Mouse (Mus musculus): Measurements from ENCODE around the gene Gimap5. TPM values are rescaled to one million over a fixed set of nuclear protein-coding genes. Genes with fewer than 3 reads are reported as not detected.

Gene Gimap5
- total RNA-seq (2017) = 91.7 to 178 TPM (median 113 TPM) in 3 replicates

DNA sequence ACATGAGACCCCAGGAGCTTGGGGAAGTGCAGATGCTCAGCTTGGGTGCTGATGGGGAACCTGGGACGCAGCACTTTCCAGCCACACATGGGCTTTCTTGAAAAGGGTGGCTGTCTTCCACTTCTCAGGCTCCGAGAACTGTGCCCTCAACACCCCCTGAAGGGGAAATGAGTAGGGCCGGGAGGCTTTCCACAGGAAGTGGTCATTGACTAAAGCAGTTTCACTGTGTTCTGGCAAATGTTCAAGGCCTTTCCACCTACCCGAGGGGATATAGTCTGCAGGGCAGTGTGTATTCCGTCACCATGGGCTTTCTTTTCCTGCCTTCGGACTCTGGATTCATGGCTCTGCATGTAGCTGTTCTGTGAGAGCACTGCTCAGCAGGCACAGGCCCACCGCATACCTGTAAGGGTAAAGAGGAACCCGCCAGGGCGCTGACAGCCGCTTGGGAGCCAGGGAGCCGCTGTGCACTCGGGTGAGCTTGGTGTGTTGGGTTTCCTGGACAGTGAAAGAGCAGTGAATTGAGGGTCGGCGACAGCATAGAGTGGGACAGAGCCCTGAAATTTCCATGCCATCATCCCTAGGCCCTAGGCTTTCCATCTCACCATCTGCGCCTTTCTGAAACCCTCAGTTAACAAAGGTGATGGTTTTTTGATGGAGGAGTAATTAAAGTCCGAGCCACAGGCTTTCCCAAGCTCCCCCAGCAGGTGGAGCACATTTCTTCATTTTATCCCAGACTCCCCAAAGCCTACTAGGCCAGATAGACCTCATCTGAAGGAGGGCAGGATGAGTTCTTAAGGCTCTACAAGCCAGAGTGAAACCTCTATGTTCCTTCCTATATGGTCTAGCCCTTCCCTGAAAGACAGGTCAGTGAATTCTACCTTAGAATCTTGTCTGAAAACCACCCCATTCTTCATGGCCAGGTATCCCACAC lies at the start of gene Gimap5:
Gimap5 (plus strand) TSS at position 239 of the 931 bp plus-strand sequence.
- ATAC-seq (replicated peaks; ENCODE audit: insufficient number of reproducible peaks, low FRiP score, low TSS enrichment, poor library complexity, severe bottlenecking) = peak; percentile 46

DNA sequence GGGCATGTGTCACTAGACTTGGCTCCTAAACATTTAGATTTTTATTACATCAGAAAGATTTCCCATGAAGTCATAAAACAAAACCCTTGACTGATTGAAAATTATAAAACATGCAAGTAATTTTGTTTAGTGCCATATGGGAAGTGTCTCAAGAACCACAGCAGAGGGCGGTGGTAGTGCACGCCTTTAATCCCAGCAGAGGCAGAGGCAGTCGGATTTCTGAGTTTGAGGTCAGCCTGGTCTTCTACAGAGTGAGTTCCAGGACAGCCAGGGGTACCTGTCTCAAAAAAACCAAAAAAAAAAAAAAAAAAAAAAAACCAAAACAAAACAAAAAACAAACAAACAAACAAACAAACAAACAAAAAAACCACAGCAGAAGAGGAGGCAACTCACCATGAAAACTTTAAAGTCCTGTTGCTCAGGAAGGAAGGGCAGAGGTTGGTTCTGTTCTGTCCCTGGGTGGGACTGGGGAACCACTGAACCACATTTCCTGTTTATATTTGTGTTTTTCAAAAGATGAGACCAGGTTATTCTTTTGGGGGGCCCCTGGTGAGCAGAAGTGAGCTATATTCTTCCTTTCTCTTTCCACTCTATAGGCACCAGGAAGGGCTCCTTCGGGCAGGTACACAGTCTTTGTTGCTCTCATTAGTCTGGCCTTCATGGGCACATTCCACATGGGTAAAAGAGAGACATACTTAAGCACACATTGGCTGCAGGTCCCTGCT lies 49.0 kb upstream of the Gimap5 start:
- no peak for ATAC-seq (replicated peaks; ENCODE audit: insufficient number of reproducible peaks, low FRiP score, low TSS enrichment, poor library complexity, severe bottlenecking)

DNA sequence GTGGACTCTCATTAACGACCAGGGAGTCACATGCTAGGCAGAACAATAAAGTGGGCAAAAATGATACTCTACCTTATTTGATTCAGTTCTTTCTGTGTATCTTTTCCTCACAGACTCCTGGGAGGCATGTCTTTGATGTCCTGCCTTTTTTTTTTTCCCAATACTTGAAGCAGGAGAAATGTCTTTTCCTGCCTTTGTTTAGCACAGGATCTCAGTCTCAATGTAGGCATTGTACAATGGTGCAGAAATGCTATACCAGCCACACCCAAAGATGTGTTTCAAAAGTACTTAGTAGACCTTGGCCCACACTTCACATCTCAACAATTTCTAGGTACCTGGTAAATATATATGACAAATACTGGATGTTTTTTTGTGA lies 48.5 kb upstream of the Gimap5 start:
- no peak for ATAC-seq (replicated peaks; ENCODE audit: insufficient number of reproducible peaks, low FRiP score, low TSS enrichment, poor library complexity, severe bottlenecking)

DNA sequence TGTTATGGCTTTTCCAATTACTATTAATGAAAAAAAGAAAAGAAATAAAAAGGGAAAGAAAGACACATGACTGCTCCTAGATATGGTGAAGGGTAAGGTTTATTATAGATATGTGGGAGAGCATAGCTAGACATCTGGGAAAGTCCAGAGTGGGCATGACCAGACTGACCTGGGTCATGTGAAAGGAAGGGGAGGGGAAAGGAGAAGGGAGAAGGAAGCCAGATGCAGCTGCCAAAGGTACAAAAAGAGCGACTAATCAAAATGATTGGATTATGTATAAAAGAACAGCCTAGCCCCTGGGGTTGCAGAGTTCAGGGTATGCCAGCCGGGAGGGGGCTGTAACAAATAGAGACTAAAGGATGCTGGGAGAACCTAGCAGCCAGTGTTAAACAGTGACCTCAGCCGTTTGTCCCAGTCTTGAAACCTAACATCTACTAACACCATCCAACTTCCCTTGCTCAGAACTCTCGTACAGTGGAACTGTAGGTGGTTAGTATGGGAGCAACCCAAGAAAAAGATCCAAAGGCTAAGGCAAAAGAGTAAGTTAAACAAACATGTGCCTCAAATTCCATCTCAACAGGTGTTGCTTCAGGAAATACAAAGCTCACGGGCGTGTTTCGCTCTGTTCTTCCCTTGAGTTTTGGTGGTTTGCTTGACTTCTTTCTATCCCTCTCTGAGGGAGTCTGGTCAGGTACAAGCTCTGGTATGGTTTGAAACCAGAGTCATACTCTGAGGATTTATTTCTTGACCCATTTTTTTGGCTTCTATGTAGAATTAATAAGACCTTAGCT lies 47.7 kb upstream of the Gimap5 start:
- no peak for ATAC-seq (replicated peaks; ENCODE audit: insufficient number of reproducible peaks, low FRiP score, low TSS enrichment, poor library complexity, severe bottlenecking)

DNA sequence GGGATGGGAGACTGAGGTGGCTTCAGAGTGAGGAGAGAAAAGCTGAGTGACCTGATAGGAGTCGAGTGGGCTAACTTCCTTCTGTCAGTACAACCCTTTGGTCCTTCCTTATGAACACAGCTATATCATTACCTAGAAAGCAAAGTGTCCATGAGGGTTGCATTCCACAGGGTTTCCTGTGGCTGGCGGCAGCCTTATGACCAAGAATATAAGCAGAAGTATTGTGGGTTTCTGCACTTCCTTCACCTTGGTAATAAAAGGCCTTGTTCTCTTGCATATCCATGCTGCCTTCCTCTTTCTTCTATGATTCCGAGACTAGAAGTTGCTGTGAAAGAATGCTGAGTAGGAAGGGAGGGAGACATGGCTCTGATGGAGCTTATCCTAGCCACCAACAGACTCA lies 47.1 kb upstream of the Gimap5 start:
- no peak for ATAC-seq (replicated peaks; ENCODE audit: insufficient number of reproducible peaks, low FRiP score, low TSS enrichment, poor library complexity, severe bottlenecking)

DNA sequence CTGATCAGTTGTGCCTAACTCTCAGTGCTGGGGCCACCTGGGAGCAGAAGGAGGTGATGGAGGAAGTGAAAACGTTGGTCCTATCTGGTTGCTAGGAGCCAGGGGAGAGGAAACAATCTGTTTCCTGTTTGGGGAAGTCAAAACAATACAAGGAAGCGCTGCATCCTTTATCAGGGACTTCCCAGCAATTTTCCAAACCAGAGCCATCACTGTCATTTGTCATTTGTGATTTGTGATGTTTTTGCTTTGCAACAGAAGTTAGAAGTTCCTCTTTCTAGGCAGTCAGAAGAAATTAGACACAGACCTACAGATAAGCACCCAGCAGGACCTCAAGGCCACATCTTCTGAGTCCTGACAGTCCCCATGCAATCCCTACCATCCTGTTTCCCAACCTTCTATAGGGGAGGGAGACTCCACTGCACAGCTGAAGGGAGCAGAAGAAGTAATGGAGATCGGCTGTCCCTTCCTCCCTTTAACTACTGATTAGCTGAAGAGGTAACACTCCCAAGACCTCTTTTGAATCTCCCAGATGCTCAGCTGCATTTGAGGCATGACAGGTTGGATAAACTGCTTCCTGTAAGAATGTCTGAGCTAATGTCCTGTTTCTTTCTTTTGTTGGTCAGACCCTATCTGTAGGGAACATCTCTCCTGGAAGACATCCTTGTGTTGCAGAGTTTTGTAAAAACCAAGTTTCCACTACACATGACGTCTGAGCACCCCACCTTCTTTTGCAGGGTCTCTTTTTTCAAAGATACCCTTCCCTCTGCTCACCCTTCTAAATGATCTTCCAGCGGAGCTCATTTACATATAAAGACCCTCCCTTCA lies 45.5 kb upstream of the Gimap5 start:
- peak; percentile 37; the same call in 1 of the 2 replicates for ATAC-seq (replicated peaks; ENCODE audit: insufficient number of reproducible peaks, low FRiP score, low TSS enrichment, poor library complexity, severe bottlenecking)

DNA sequence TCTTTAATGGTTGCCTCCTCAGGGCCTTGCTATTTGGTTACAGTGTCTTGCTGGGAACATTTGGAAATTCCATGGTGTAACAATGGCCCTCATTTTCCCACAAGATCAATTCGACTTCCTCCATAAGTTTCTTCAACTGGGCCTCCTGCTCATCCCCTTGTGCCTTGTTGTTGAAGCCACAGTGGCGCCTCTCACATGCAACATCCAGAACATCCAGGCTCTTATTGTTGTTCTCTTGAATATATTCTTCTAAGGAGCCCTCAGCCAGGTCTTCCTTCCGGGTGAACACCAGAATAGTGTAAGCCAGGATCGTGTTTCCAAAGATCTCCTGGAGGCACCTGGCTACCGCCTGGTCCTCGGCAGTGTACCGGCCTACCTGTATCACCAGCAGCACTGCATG lies 43.9 kb upstream of the Gimap5 start:
- no peak for ATAC-seq (replicated peaks; ENCODE audit: insufficient number of reproducible peaks, low FRiP score, low TSS enrichment, poor library complexity, severe bottlenecking)

DNA sequence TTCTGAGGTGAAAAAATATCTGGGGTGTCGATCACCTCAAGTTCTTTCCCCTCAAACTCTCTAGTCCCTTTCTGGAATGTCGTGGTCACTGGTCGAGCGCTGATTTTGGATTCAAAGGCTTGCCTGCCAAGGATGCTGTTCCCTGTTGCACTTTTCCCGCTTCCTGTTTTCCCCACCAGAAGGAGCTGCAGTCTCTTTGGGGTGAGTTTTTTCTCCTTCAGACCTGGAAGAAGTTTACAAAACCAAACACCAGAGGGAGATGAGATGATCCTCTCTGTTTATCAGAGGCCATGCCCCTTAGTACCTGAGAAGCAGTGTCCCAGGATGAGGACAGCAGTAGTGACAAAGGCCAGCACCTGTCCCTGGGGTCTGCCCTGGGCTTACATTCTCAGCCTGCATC lies 43.4 kb upstream of the Gimap5 start:
- ATAC-seq (replicated peaks; ENCODE audit: insufficient number of reproducible peaks, low FRiP score, low TSS enrichment, poor library complexity, severe bottlenecking) = no peak

DNA sequence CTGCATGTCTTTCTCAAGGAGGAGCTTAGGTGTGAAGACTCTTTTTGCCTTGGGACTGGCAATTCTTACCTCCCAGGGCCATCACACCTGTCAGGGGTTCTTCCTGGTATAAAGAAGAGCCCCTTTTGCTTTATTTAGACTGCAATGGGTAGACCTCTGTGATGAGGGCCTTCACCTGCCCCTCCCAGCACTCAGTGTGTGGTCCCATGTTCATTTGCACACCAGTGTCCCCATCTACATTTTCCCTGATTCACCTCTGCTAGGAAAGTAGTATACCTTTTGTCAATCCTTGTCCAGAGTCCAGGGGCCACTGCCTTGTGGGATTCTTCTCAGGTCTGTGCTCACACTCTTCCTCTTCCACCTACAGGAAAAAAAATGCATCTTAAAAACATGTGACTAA lies 41.9 kb upstream of the Gimap5 start:
- no peak for ATAC-seq (replicated peaks; ENCODE audit: insufficient number of reproducible peaks, low FRiP score, low TSS enrichment, poor library complexity, severe bottlenecking)

DNA sequence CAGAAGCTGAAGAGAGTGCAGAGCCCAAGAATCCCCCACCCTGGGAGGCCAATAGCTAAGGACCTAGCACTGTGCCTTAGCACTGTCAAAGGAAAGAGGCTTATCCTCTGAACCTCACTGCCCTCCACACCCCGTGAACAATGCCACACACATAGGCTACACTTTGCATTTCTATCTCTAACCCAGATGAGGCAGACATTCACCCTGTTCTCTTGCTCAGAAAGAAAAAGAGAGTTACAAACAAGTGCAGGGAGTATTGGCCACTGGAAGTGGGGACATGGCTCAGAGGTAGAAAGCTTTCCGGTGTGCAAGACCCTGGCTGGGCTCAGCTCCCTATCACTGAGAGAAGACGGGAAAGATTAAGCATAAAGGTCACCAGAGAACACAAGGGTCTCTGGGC lies 39.9 kb upstream of the Gimap5 start:
- no peak for ATAC-seq (replicated peaks; ENCODE audit: insufficient number of reproducible peaks, low FRiP score, low TSS enrichment, poor library complexity, severe bottlenecking)

DNA sequence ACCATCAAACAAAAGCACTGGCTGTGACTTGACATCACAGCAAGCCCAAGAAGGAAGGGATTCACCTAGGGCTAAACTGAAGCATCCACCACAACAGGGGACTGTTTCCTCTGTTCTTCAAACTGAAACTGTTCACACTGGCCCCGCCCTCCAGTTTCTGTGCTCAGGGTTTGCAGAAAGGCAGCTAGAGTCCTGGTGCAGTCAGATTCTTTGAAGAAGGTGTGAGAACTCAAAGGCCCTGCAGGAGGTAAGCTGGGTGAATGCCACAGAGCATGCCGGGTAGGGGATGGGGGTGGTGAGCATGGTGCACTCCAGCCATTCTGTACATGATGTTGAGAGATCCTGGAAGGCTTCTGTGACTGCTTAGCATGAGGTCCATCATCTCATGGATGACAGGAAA lies 27.5 kb upstream of the Gimap5 start, which contains the start of the genes Gm28053 and Gimap7:
Gm28053 (plus strand) TSS at position 153 of the 400 bp plus-strand sequence.
Gimap7 (plus strand) TSS at position 167 of the 400 bp plus-strand sequence.
- peak; percentile 76 for ATAC-seq (replicated peaks; ENCODE audit: insufficient number of reproducible peaks, low FRiP score, low TSS enrichment, poor library complexity, severe bottlenecking)

DNA sequence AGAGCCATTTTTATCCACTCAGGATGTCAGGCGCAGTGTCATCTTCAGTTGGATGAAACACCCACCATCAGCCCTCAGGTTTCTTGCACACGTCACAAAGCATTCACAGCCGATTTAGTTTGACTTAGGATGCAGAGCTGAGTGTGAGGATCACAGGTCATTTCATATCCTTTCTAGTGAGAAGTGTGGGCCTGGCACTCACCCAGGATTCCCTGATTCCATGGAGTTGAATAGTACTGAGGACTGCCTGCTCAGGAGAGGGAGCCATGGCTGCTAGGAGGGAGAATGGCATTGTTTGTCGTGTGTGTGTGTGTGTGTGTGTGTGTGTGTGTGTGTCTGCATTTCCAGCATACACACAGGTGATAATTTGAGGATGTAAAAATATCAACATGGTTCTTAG lies 25.7 kb upstream of the Gimap5 start:
- ATAC-seq (replicated peaks; ENCODE audit: insufficient number of reproducible peaks, low FRiP score, low TSS enrichment, poor library complexity, severe bottlenecking) = no peak

DNA sequence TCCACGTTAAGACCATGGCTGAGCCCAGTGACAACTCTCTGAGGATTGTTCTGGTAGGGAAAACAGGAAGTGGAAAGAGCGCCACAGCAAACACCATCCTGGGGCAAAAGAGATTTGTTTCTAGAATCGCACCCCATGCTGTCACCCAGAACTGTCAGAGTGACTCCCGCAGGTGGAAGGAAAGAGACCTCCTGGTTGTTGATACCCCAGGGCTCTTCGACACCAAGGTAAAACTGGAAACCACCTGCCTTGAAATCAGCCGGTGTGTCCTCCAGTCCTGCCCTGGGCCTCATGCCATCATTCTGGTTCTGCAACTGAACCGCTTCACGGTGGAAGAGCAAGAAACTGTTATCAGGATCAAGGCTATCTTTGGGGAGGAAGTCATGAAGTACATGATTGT lies 22.5 kb upstream of the Gimap5 start:
- no peak for ATAC-seq (replicated peaks; ENCODE audit: insufficient number of reproducible peaks, low FRiP score, low TSS enrichment, poor library complexity, severe bottlenecking)

DNA sequence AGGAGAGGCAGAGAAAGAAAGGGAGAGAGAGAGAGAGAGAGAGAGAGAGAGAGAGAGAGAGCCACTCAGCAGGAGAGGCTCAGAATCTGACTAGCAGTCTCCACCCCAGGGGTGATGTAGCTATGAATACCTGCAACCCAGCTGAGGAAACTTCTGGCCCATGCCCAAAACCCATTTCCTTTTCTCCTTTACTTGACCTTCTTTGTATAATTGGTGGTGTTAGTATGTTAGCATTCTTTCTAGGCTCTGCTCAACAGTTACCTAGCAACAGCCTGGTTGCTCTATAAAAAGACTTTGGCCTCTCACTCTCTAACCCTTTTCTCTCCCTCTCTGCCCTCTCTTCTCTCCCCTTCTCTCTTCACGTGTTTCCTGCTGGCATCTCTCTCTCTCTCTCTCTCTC lies 20.5 kb upstream of the Gimap5 start:
- peak; percentile 44 for ATAC-seq (replicated peaks; ENCODE audit: insufficient number of reproducible peaks, low FRiP score, low TSS enrichment, poor library complexity, severe bottlenecking)

DNA sequence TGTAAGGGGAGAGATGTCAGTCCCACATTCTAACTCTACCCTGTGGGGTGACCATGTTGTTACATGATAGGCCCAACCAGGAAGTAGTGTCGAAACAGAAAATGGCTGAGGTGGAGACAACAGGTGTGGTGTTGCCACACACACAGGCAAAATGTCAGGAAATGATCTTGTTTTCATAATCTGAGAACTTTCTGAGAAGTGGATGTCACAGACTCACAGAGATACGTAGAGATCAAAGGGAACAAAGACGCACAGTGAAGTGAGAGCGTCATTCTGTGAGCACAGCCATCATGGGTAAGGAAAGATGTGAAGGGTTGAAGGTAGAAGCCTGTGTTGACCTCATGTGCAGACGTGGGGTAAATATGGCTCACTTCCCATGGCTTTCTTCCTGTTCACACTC lies 18.2 kb upstream of the Gimap5 start:
- peak; percentile 36; the same call in 1 of the 2 replicates for ATAC-seq (replicated peaks; ENCODE audit: insufficient number of reproducible peaks, low FRiP score, low TSS enrichment, poor library complexity, severe bottlenecking)

DNA sequence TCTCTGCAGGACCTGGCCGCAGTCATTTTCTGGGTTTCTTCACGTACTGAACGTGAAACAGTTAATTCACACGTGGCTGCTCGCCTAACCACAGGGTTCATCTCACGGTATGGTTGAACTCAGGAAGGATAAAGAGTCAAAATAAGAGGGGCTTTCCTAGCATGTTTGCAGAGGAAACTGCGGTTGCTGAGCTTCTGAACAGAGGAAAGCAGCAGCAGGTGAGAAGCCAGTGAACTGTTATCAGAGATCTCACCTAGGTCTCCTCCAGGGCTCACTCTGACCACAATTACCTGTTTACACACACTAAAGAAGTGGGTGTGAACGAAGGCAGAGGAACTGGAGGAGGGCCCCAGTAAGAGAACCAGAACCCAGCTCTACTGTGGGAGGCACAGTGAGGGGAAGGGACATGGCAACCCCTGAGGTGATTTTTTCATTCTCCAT lies 13.1 kb upstream of the Gimap5 start:
- ATAC-seq (replicated peaks; ENCODE audit: insufficient number of reproducible peaks, low FRiP score, low TSS enrichment, poor library complexity, severe bottlenecking) = peak; percentile 83

DNA sequence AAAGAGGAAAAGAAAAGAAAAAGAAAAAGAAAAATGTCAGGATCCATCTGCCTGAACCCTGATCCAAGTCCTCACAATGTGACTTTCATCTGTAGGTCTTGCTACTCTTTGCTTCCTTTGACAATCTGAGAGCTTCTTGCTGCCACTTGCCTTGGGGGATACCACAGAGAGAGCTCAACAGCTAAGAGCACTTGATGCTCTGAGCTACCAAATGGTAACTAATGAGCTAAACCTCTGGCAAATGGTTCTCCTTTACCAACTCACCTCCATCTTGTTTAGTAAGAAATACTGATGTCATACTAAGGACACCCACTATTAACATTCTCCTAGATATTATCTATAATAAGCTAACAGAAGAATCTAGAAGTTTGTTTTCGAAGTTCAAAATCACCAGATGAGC lies 12.3 kb upstream of the Gimap5 start:
- ATAC-seq (replicated peaks; ENCODE audit: insufficient number of reproducible peaks, low FRiP score, low TSS enrichment, poor library complexity, severe bottlenecking) = no peak

DNA sequence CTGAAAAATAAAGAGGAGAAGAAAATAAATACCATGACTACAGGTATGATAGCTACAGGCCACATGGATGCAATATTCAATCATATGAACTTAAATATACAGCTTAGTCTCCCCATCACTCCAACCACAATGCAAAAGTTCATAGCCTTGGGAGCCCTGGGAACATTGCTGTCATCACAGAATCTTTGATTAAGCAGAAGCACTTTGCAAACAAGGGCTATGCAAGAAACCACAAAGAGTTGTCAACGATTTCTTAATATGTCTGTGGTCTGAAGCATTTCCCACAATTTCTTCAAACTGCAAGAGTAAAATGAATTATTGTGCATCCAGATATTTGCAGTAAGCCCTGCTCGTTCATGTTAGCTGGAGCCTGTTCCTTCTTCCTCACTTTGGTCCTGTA lies 8.9 kb upstream of the Gimap5 start:
- no peak for ATAC-seq (replicated peaks; ENCODE audit: insufficient number of reproducible peaks, low FRiP score, low TSS enrichment, poor library complexity, severe bottlenecking)

Data from monocyte, adult 5-6 weeks (primary cell).